Mouse (Mus musculus): ENCODE results near the gene Clec16a. TPM values are rescaled to one million over a fixed set of nuclear protein-coding genes. Genes with fewer than 3 reads are reported as not detected.

Gene Clec16a
- total and polyA plus RNA-seq, 3 experiments, result 20.0 to 24.2 (median 20.5) TPM

DNA sequence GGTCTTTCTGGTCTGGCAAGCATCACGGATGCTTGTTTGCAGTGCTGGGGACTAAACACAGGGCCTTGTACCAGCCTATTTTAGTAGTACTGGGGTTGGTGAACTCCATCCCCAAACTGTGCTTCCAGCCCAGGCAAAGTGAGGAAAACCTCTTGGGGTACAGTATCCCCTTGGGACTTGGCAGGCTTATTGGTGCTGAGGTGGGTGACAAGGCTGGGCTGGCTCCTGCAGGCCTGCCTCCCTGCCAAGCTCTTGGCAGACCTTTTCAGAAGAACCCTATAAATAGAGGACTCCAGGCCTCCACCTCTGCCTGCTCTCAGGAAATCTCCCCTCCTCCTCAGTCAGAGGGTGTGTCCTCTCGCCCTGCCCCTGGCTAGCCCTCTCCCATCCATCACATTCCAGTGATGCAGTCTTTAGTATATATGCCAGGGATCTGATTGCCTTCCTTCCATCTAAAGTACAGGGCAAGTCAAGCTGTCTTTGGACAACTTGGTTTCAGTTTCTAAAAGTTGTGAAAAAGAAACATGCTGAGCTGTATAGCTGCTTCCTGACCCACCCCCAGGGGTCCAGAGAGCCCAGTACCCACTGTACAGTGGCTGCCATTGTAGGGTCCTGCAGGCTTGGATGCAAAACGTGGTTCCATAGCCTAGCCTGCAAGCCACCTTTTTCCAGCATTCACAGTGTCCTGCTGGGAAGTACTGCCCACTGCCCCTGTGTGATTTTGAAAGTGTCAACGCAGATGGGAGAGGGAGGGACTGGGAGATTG is 241.8 kb downstream of the Clec16a start:
- no peak for TF ChIP-seq MEF2A (IDR thresholded peaks at IDR 0.05; ENCODE audit: borderline replicate concordance, low read depth, low read length)
- TF ChIP-seq CHD1 (IDR thresholded peaks at IDR 0.05; ENCODE audit: low read depth, low read length), result no peak
- TF ChIP-seq UBTF (IDR thresholded peaks at IDR 0.05; ENCODE audit: low read depth, low read length), result no peak; the same call in 1 of the 2 replicates
- TF ChIP-seq MAZ (IDR thresholded peaks at IDR 0.05; ENCODE audit: low read depth, low read length), result no peak
- TF ChIP-seq JUN (IDR thresholded peaks at IDR 0.05; ENCODE audit: insufficient read depth, low read depth, low read length), result no peak
- TF ChIP-seq TCF12 (IDR thresholded peaks at IDR 0.05; ENCODE audit: low read depth, low read length), result no peak
- no peak for TF ChIP-seq E2F4 (IDR thresholded peaks at IDR 0.05; ENCODE audit: insufficient replicate concordance, low read depth, low read length)
- no peak for TF ChIP-seq MAX (IDR thresholded peaks at IDR 0.05; ENCODE audit: low read length)
- TF ChIP-seq SMC3 (IDR thresholded peaks at IDR 0.05; ENCODE audit: low read depth, low read length), result no peak
- no peak for TF ChIP-seq ZKSCAN1 (IDR thresholded peaks at IDR 0.05; ENCODE audit: borderline replicate concordance, low read depth, low read length)
- TF ChIP-seq USF2 (conservative IDR thresholded peaks at IDR 0.05; ENCODE audit: low read depth, low read length), result no peak
- no peak for TF ChIP-seq EP300 (IDR thresholded peaks at IDR 0.05; ENCODE audit: low read length)
- no peak for TF ChIP-seq IRF4 (IDR thresholded peaks at IDR 0.05; ENCODE audit: low read depth, low read length)
- no peak for TF ChIP-seq JUND (conservative IDR thresholded peaks at IDR 0.05; ENCODE audit: low read depth, low read length)
- no peak for TF ChIP-seq ZC3H11A (IDR thresholded peaks at IDR 0.05; ENCODE audit: low read depth, low read length)
- no peak for TF ChIP-seq HCFC1 (IDR thresholded peaks at IDR 0.05; ENCODE audit: low read depth, low read length)
- TF ChIP-seq POLR2AphosphoS2 (IDR thresholded peaks at IDR 0.05; ENCODE audit: low read depth, low read length), result no peak
- no peak for TF ChIP-seq MAFK (IDR thresholded peaks at IDR 0.05; ENCODE audit: insufficient replicate concordance, low read length)
- no peak overlapping the region for H3K4me3 ChIP-seq (replicated peaks in 1 of 3; ENCODE audit: low read depth in 2 of 3, low read length in 2 of 3, poor library complexity in 1 of 3)
- no peaks in the 10 kb centered on the region for H3K9me3 ChIP-seq (replicated peaks; ENCODE audit: low read length)
- H3K27me3 ChIP-seq (replicated peaks), result no peaks in the 10 kb centered on the region
- peaks cover 28 to 44% of the 10 kb centered on the region in 2 experiments for H3K4me1 ChIP-seq (ENCODE audit: control insufficient read depth in 1 of 2, insufficient read depth in 2 of 2)
- no peak overlapping the region for H3K27ac ChIP-seq (ENCODE audit: insufficient read depth, low read depth)
- no peak for DNase-seq (ENCODE audit: extremely low read depth)
- no peak overlapping the region for H3K9ac ChIP-seq (ENCODE audit: insufficient read depth, low read depth)
- H3K79me2 ChIP-seq (replicated peaks; ENCODE audit: control insufficient read depth, extremely low read depth, insufficient read depth, poor library complexity, severe bottlenecking), result peaks cover 16% of the 10 kb centered on the region
- in situ Hi-C loops (cut with MboI; ENCODE audit: low pct_ligation_motif_present, low pct_unique_long_range_greater_than_20kb, low sequenced_read_pairs), result loop anchor here (5.0 kb wide), 2 partner anchors 120 to 215 kb away; no protein-coding TSS in a partner anchor
- H3K4me2 ChIP-seq (ENCODE audit: insufficient read depth, low read depth, poor library complexity, severe bottlenecking), result no peak overlapping the region
- peaks cover 0 to 21% of the 10 kb centered on the region in 2 experiments for H3K36me3 ChIP-seq (replicated peaks in 1 of 2; ENCODE audit: control insufficient read depth in 1 of 2, insufficient read depth in 1 of 2, low read length in 1 of 2)
- dilution Hi-C loops (cut with MboI; ENCODE audit: extremely low pct_ligation_motif_present, extremely low pct_unique_long_range_greater_than_20kb, low sequenced_read_pairs), result no loop called here

DNA sequence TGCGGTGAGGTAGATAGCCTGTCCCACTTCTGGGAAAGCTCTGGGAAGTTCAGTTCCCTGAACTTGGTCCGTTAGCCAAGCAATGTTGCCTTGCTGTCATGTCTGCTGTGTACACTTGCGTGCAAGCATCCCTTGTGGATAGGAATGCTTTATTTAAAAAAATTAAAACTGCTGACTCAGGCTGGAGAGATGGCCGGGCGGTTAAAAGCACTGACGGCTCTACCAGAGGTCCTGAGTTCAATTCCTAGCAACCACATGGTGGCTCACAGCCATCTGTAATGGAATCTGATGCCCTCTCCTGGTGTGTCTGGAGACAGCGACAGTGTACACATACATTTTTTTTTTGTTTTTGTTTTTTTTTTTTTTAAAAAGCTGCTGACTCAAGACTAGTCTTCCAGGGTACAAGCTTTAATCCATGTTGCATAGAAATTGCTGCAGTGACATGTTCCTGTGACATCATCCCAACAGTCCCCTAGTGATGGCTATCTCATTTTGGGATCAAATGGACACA is 242.5 kb downstream of the Clec16a start:
- no peak for DNase-seq (ENCODE audit: extremely low read depth)
- no peak for TF ChIP-seq EP300 (IDR thresholded peaks at IDR 0.05; ENCODE audit: low read length)
- no peak for TF ChIP-seq UBTF (IDR thresholded peaks at IDR 0.05; ENCODE audit: low read depth, low read length)
- no peak for TF ChIP-seq NRF1 (IDR thresholded peaks at IDR 0.05; ENCODE audit: low read depth, low read length)
- peak; percentile 79; the same call in 1 of the 2 replicates for TF ChIP-seq MAFK (IDR thresholded peaks at IDR 0.05; ENCODE audit: insufficient replicate concordance, low read length)
- peak; percentile 16 for TF ChIP-seq RAD21 (IDR thresholded peaks at IDR 0.05; ENCODE audit: low read depth, low read length)
- TF ChIP-seq POLR2A (IDR thresholded peaks at IDR 0.05; ENCODE audit: low read depth, low read length), result no peak
- TF ChIP-seq CTCF (conservative IDR thresholded peaks at IDR 0.05 in 1 of 2, IDR thresholded peaks at IDR 0.05 in 1 of 2; ENCODE audit: low read depth in 2 of 2, low read length in 2 of 2), result peak in 1 of 2 experiments; percentile 51; a peak in 2 of 4 replicates
- TF ChIP-seq GABPA (IDR thresholded peaks at IDR 0.05; ENCODE audit: insufficient replicate concordance, low read depth, low read length), result no peak
- no peak for TF ChIP-seq TBP (conservative IDR thresholded peaks at IDR 0.05; ENCODE audit: low read depth, low read length)
- TF ChIP-seq ZNF384 (IDR thresholded peaks at IDR 0.05; ENCODE audit: low read depth, low read length), result peak; percentile 85
- TF ChIP-seq JUN (IDR thresholded peaks at IDR 0.05; ENCODE audit: insufficient read depth, low read depth, low read length), result no peak
- no peak for TF ChIP-seq CHD2 (IDR thresholded peaks at IDR 0.05; ENCODE audit: low read length)
- no peak for TF ChIP-seq ZC3H11A (IDR thresholded peaks at IDR 0.05; ENCODE audit: low read depth, low read length)
- TF ChIP-seq SMC3 (IDR thresholded peaks at IDR 0.05; ENCODE audit: low read depth, low read length), result peak; percentile 7; the same call in 1 of the 2 replicates
- no peak for TF ChIP-seq SIN3A (IDR thresholded peaks at IDR 0.05; ENCODE audit: low read length)
- Histone ChIP-seq H3K4me3 (replicated peaks in 1 of 3; ENCODE audit: low read depth in 2 of 3, low read length in 2 of 3, poor library complexity in 1 of 3) (no peak overlapping the region), H3K27me3 (replicated peaks) (no peaks in the 10 kb centered on the region), H3K9me3 (replicated peaks; ENCODE audit: low read length) (no peaks in the 10 kb centered on the region), H3K27ac (ENCODE audit: insufficient read depth, low read depth) (no peak overlapping the region), H3K4me1 (ENCODE audit: control insufficient read depth in 1 of 2, insufficient read depth in 2 of 2) (peaks cover 28 to 40% of the 10 kb centered on the region in 2 experiments), H3K9ac (ENCODE audit: insufficient read depth, low read depth) (no peak overlapping the region), H3K4me2 (ENCODE audit: insufficient read depth, low read depth, poor library complexity, severe bottlenecking) (no peak overlapping the region), H3K79me2 (replicated peaks; ENCODE audit: control insufficient read depth, extremely low read depth, insufficient read depth, poor library complexity, severe bottlenecking) (peaks cover 16% of the 10 kb centered on the region), H3K36me3 (replicated peaks in 1 of 2; ENCODE audit: control insufficient read depth in 1 of 2, insufficient read depth in 1 of 2, low read length in 1 of 2) (peaks cover 0 to 18% of the 10 kb centered on the region in 2 experiments)
- dilution Hi-C loops (cut with MboI; ENCODE audit: extremely low pct_ligation_motif_present, extremely low pct_unique_long_range_greater_than_20kb, low sequenced_read_pairs) (no loop called here), in situ Hi-C loops (cut with MboI; ENCODE audit: low pct_ligation_motif_present, low pct_unique_long_range_greater_than_20kb, low sequenced_read_pairs) (loop anchor here (5.0 kb wide), 2 partner anchors 120 to 215 kb away; no protein-coding TSS in a partner anchor)
